Mouse (Mus musculus): ENCODE data around the gene Stk19. TPM values are rescaled to one million over a fixed set of nuclear protein-coding genes. Genes with fewer than 3 reads are reported as not detected.
"Not testable (repeated sequence)": the region's sequence is repeated elsewhere in the genome, so short reads cannot be mapped to it uniquely, and the experiment has no call there.

Stk19 gene
- polyA plus RNA-seq, 1 experiment, result 20.3 TPM

GRCm38 (mm10) chr17:34811275-34811674 lies 25.5 kb downstream of the Stk19 start:
- Histone ChIP-seq H3K4me1 (ENCODE audit: control insufficient read depth, insufficient read depth, insufficient read length, low read length) (no peaks in the 10 kb centered on the region), H3K4me3 (ENCODE audit: insufficient read depth, low read depth, low read length) (no peak overlapping the region), H3K27ac (replicated peaks; ENCODE audit: low read depth, low read length) (no peak overlapping the region)

- H3K27ac ChIP-seq (replicated peaks; ENCODE audit: low read depth, low read length); H3K4me3 ChIP-seq (ENCODE audit: insufficient read depth, low read depth, low read length); H3K4me1 ChIP-seq (ENCODE audit: control insufficient read depth, insufficient read depth, insufficient read length, low read length): not testable (repeated sequence)
Measured at GRCm38 (mm10) chr17:34810811-34811210, 25.9 kb downstream of the Stk19 start.

GRCm38 (mm10) chr17:34810411-34810810 lies 26.3 kb downstream of the Stk19 start:
- H3K4me3 ChIP-seq (ENCODE audit: insufficient read depth, low read depth, low read length); H3K4me1 ChIP-seq (ENCODE audit: control insufficient read depth, insufficient read depth, insufficient read length, low read length); H3K27ac ChIP-seq (replicated peaks; ENCODE audit: low read depth, low read length): not testable (repeated sequence)

- H3K4me3 ChIP-seq (ENCODE audit: insufficient read depth, low read depth, low read length), result no peak overlapping the region
- H3K27ac ChIP-seq (replicated peaks; ENCODE audit: low read depth, low read length), result no peak overlapping the region
- no peaks in the 10 kb centered on the region for H3K4me1 ChIP-seq (ENCODE audit: control insufficient read depth, insufficient read depth, insufficient read length, low read length)
Measured at GRCm38 (mm10) chr17:34808599-34809205, 28.0 kb downstream of the Stk19 start.

- H3K27ac ChIP-seq (replicated peaks; ENCODE audit: low read depth, low read length), result no peak overlapping the region
- H3K4me1 ChIP-seq (ENCODE audit: control insufficient read depth, insufficient read depth, insufficient read length, low read length), result no peaks in the 10 kb centered on the region
- no peak overlapping the region for H3K4me3 ChIP-seq (ENCODE audit: insufficient read depth, low read depth, low read length)
Measured at GRCm38 (mm10) chr17:34807176-34807575, 29.6 kb downstream of the Stk19 start.

- H3K27ac ChIP-seq (replicated peaks; ENCODE audit: low read depth, low read length), result no peak overlapping the region
- no peaks in the 10 kb centered on the region for H3K4me1 ChIP-seq (ENCODE audit: control insufficient read depth, insufficient read depth, insufficient read length, low read length)
- no peak overlapping the region for H3K4me3 ChIP-seq (ENCODE audit: insufficient read depth, low read depth, low read length)
Measured at GRCm38 (mm10) chr17:34804871-34805562, 31.7 kb downstream of the Stk19 start.

GRCm38 (mm10) chr17:34804301-34804700 lies 32.4 kb downstream of the Stk19 start, which contains the start of gene Cyp21a1:
Gene Cyp21a1, minus strand, starts transcription at chr17:34804561.
- not testable (repeated sequence) for H3K4me3 ChIP-seq (ENCODE audit: insufficient read depth, low read depth, low read length); H3K27ac ChIP-seq (replicated peaks; ENCODE audit: low read depth, low read length); H3K4me1 ChIP-seq (ENCODE audit: control insufficient read depth, insufficient read depth, insufficient read length, low read length)

- H3K27ac ChIP-seq (replicated peaks; ENCODE audit: low read depth, low read length); H3K4me1 ChIP-seq (ENCODE audit: control insufficient read depth, insufficient read depth, insufficient read length, low read length); H3K4me3 ChIP-seq (ENCODE audit: insufficient read depth, low read depth, low read length): not testable (repeated sequence)
Measured at GRCm38 (mm10) chr17:34803367-34803766, 33.4 kb downstream of the Stk19 start.

GRCm38 (mm10) chr17:34802756-34803155 lies 34.0 kb downstream of the Stk19 start:
- H3K4me1 ChIP-seq (ENCODE audit: control insufficient read depth, insufficient read depth, insufficient read length, low read length); H3K27ac ChIP-seq (replicated peaks; ENCODE audit: low read depth, low read length); H3K4me3 ChIP-seq (ENCODE audit: insufficient read depth, low read depth, low read length): not testable (repeated sequence)

- not testable (repeated sequence) for H3K27ac ChIP-seq (replicated peaks; ENCODE audit: low read depth, low read length); H3K4me1 ChIP-seq (ENCODE audit: control insufficient read depth, insufficient read depth, insufficient read length, low read length); H3K4me3 ChIP-seq (ENCODE audit: insufficient read depth, low read depth, low read length)
Measured at GRCm38 (mm10) chr17:34800781-34801305, 35.9 kb downstream of the Stk19 start.

GRCm38 (mm10) chr17:34799531-34799925 lies 37.2 kb downstream of the Stk19 start:
- Histone ChIP-seq H3K27ac (replicated peaks; ENCODE audit: low read depth, low read length) (no peak overlapping the region), H3K4me3 (ENCODE audit: insufficient read depth, low read depth, low read length) (no peak overlapping the region), H3K4me1 (ENCODE audit: control insufficient read depth, insufficient read depth, insufficient read length, low read length) (no peaks in the 10 kb centered on the region)

GRCm38 (mm10) chr17:34798866-34799530 lies 37.7 kb downstream of the Stk19 start:
- Histone ChIP-seq H3K4me1 (ENCODE audit: control insufficient read depth, insufficient read depth, insufficient read length, low read length) (no peaks in the 10 kb centered on the region), H3K4me3 (ENCODE audit: insufficient read depth, low read depth, low read length) (no peak overlapping the region), H3K27ac (replicated peaks; ENCODE audit: low read depth, low read length) (no peak overlapping the region)

- H3K27ac ChIP-seq (replicated peaks; ENCODE audit: low read depth, low read length); H3K4me3 ChIP-seq (ENCODE audit: insufficient read depth, low read depth, low read length): not testable (repeated sequence)
Measured at GRCm38 (mm10) chr17:34798071-34798470, 38.7 kb downstream of the Stk19 start.

GRCm38 (mm10) chr17:34797211-34797995 lies 39.3 kb downstream of the Stk19 start:
- not testable (repeated sequence) for H3K4me1 ChIP-seq (ENCODE audit: control insufficient read depth, insufficient read depth, insufficient read length, low read length); H3K27ac ChIP-seq (replicated peaks; ENCODE audit: low read depth, low read length)

More at GRCm38 (mm10) chr17:34798071-34798470, 38.7 kb downstream of the Stk19 start:
- not testable (repeated sequence) for H3K4me1 ChIP-seq (ENCODE audit: control insufficient read depth, insufficient read depth, insufficient read length, low read length)

More at GRCm38 (mm10) chr17:34797211-34797995, 39.3 kb downstream of the Stk19 start:
- not testable (repeated sequence) for H3K4me3 ChIP-seq (ENCODE audit: insufficient read depth, low read depth, low read length)

All from brown adipose tissue, adult 24 weeks (tissue).